Mouse (Mus musculus): ENCODE data around the gene Nectin2. TPM values are rescaled to one million over a fixed set of nuclear protein-coding genes. Genes with fewer than 3 reads are reported as not detected.

The Nectin2 gene
- polyA plus RNA-seq, 1 experiment = 27.1 TPM

- Histone ChIP-seq H3K4me2 (ENCODE audit: low read depth) (no peak overlapping the region), H3K27me3 (ENCODE audit: control insufficient read depth, insufficient read depth, insufficient read length) (no peaks in the 10 kb centered on the region), H3ac (ENCODE audit: control insufficient read depth, insufficient read length) (no peak overlapping the region), H3K79me2 (ENCODE audit: control insufficient read depth, insufficient read depth) (no peaks in the 10 kb centered on the region), H3K4me3 (no peak overlapping the region), H3K36me3 (ENCODE audit: control insufficient read depth, insufficient read depth) (no peaks in the 10 kb centered on the region)
- TF ChIP-seq USF1 (IDR thresholded peaks at IDR 0.05; ENCODE audit: low read depth) = no peak
- TF ChIP-seq MYOD1 (IDR thresholded peaks at IDR 0.05; ENCODE audit: control insufficient read depth in 1 of 3, insufficient read length in 2 of 3, low read depth in 2 of 3) = no peak
- TF ChIP-seq TCF3 (IDR thresholded peaks at IDR 0.05; ENCODE audit: insufficient read length, low read depth) = no peak
- TF ChIP-seq MAX (IDR thresholded peaks at IDR 0.05; ENCODE audit: low read depth) = no peak
- TF ChIP-seq TCF12 (IDR thresholded peaks at IDR 0.05; ENCODE audit: insufficient read depth, poor library complexity, severe bottlenecking) = no peak
- TF ChIP-seq MYOG (IDR thresholded peaks at IDR 0.05; ENCODE audit: control insufficient read depth in 1 of 3, insufficient read depth in 1 of 3, insufficient read length in 2 of 3, low read depth in 2 of 3) = no peak
- no peak for TF ChIP-seq POLR2A (IDR thresholded peaks at IDR 0.05; ENCODE audit: insufficient read length, low read depth)
- no peak for TF ChIP-seq E2F4 (IDR thresholded peaks at IDR 0.05; ENCODE audit: insufficient read depth)
- TF ChIP-seq REST (IDR thresholded peaks at IDR 0.05; ENCODE audit: insufficient read depth, insufficient read length) = no peak
- no peak for TF ChIP-seq POLR2AphosphoS2 (IDR thresholded peaks at IDR 0.05; ENCODE audit: insufficient read length, low read depth)
Measured at GRCm38 (mm10) chr7:19743791-19744190, 6.5 kb downstream of the Nectin2 start.

GRCm38 (mm10) chr7:19742468-19742867 is 7.8 kb downstream of the Nectin2 start:
- H3K79me2 ChIP-seq (ENCODE audit: control insufficient read depth, insufficient read depth) = no peaks in the 10 kb centered on the region
- no peak overlapping the region for H3ac ChIP-seq (ENCODE audit: control insufficient read depth, insufficient read length)
- H3K36me3 ChIP-seq (ENCODE audit: control insufficient read depth, insufficient read depth) = no peaks in the 10 kb centered on the region
- TF ChIP-seq MAX (IDR thresholded peaks at IDR 0.05; ENCODE audit: low read depth) = no peak
- TF ChIP-seq MYOG (IDR thresholded peaks at IDR 0.05; ENCODE audit: control insufficient read depth in 1 of 3, insufficient read depth in 1 of 3, insufficient read length in 2 of 3, low read depth in 2 of 3) = no peak
- no peak for TF ChIP-seq CEBPB (IDR thresholded peaks at IDR 0.05; ENCODE audit: insufficient read depth, poor library complexity, severe bottlenecking)
- TF ChIP-seq TCF12 (IDR thresholded peaks at IDR 0.05; ENCODE audit: insufficient read depth, poor library complexity, severe bottlenecking) = no peak
- TF ChIP-seq POLR2A (IDR thresholded peaks at IDR 0.05; ENCODE audit: insufficient read length, low read depth) = no peak
- no peak for TF ChIP-seq SRF (IDR thresholded peaks at IDR 0.05; ENCODE audit: control insufficient read depth, insufficient read length, low read depth)
- no peak for TF ChIP-seq E2F4 (IDR thresholded peaks at IDR 0.05; ENCODE audit: insufficient read depth)
- no peak for TF ChIP-seq MYOD1 (IDR thresholded peaks at IDR 0.05; ENCODE audit: control insufficient read depth in 1 of 3, insufficient read length in 2 of 3, low read depth in 2 of 3)
- no peak for TF ChIP-seq USF1 (IDR thresholded peaks at IDR 0.05; ENCODE audit: low read depth)
- no peak for TF ChIP-seq REST (IDR thresholded peaks at IDR 0.05; ENCODE audit: insufficient read depth, insufficient read length)
- no peak for TF ChIP-seq POLR2AphosphoS2 (IDR thresholded peaks at IDR 0.05; ENCODE audit: insufficient read length, low read depth)
- no peak for TF ChIP-seq TCF3 (IDR thresholded peaks at IDR 0.05; ENCODE audit: insufficient read length, low read depth)
- no peak overlapping the region for H3K4me2 ChIP-seq (ENCODE audit: low read depth)
- no peaks in the 10 kb centered on the region for H3K27me3 ChIP-seq (ENCODE audit: control insufficient read depth, insufficient read depth, insufficient read length)
- H3K4me3 ChIP-seq = no peak overlapping the region

GRCm38 (mm10) chr7:19741329-19742031 is 8.8 kb downstream of the Nectin2 start:
- Histone ChIP-seq H3K79me2 (ENCODE audit: control insufficient read depth, insufficient read depth) (no peaks in the 10 kb centered on the region), H3K36me3 (ENCODE audit: control insufficient read depth, insufficient read depth) (no peaks in the 10 kb centered on the region)

GRCm38 (mm10) chr7:19740269-19740668 is 10.0 kb downstream of the Nectin2 start:
- no peaks in the 10 kb centered on the region for H3K27me3 ChIP-seq (ENCODE audit: control insufficient read depth, insufficient read depth, insufficient read length)
- H3K4me3 ChIP-seq = no peak overlapping the region
- no peaks in the 10 kb centered on the region for H3K36me3 ChIP-seq (ENCODE audit: control insufficient read depth, insufficient read depth)
- H3K79me2 ChIP-seq (ENCODE audit: control insufficient read depth, insufficient read depth) = no peaks in the 10 kb centered on the region
- TF ChIP-seq REST (IDR thresholded peaks at IDR 0.05; ENCODE audit: insufficient read depth, insufficient read length) (no peak), SRF (IDR thresholded peaks at IDR 0.05; ENCODE audit: control insufficient read depth, insufficient read length, low read depth) (no peak), POLR2AphosphoS2 (IDR thresholded peaks at IDR 0.05; ENCODE audit: insufficient read length, low read depth) (no peak), MYOG (IDR thresholded peaks at IDR 0.05; ENCODE audit: control insufficient read depth in 1 of 3, insufficient read depth in 1 of 3, insufficient read length in 2 of 3, low read depth in 2 of 3) (no peak)
- H3K4me2 ChIP-seq (ENCODE audit: low read depth) = no peak overlapping the region
- no peak overlapping the region for H3ac ChIP-seq (ENCODE audit: control insufficient read depth, insufficient read length)

More at GRCm38 (mm10) chr7:19741329-19742031, 8.8 kb downstream of the Nectin2 start:
- Histone ChIP-seq H3K4me2 (ENCODE audit: low read depth) (no peak overlapping the region), H3ac (ENCODE audit: control insufficient read depth, insufficient read length) (no peak overlapping the region), H3K4me3 (no peak overlapping the region), H3K27me3 (ENCODE audit: control insufficient read depth, insufficient read depth, insufficient read length) (no peaks in the 10 kb centered on the region)
- TF ChIP-seq TCF12 (IDR thresholded peaks at IDR 0.05; ENCODE audit: insufficient read depth, poor library complexity, severe bottlenecking) (no peak), REST (IDR thresholded peaks at IDR 0.05; ENCODE audit: insufficient read depth, insufficient read length) (no peak), E2F4 (IDR thresholded peaks at IDR 0.05; ENCODE audit: insufficient read depth) (no peak), MAX (IDR thresholded peaks at IDR 0.05; ENCODE audit: low read depth) (no peak), POLR2AphosphoS2 (IDR thresholded peaks at IDR 0.05; ENCODE audit: insufficient read length, low read depth) (no peak), USF1 (IDR thresholded peaks at IDR 0.05; ENCODE audit: low read depth) (no peak), POLR2A (IDR thresholded peaks at IDR 0.05; ENCODE audit: insufficient read length, low read depth) (no peak), CEBPB (IDR thresholded peaks at IDR 0.05; ENCODE audit: insufficient read depth, poor library complexity, severe bottlenecking) (no peak), TCF3 (IDR thresholded peaks at IDR 0.05; ENCODE audit: insufficient read length, low read depth) (no peak), MYOD1 (IDR thresholded peaks at IDR 0.05; ENCODE audit: control insufficient read depth in 1 of 3, insufficient read length in 2 of 3, low read depth in 2 of 3) (no peak)

- H3K4me2 ChIP-seq (ENCODE audit: low read depth) = no peak overlapping the region
- H3K36me3 ChIP-seq (ENCODE audit: control insufficient read depth, insufficient read depth) = no peaks in the 10 kb centered on the region
- H3K4me3 ChIP-seq = no peak overlapping the region
- no peak for TF ChIP-seq TCF3 (IDR thresholded peaks at IDR 0.05; ENCODE audit: insufficient read length, low read depth)
- no peak for TF ChIP-seq USF1 (IDR thresholded peaks at IDR 0.05; ENCODE audit: low read depth)
- no peak for TF ChIP-seq TCF12 (IDR thresholded peaks at IDR 0.05; ENCODE audit: insufficient read depth, poor library complexity, severe bottlenecking)
- TF ChIP-seq POLR2AphosphoS2 (IDR thresholded peaks at IDR 0.05; ENCODE audit: insufficient read length, low read depth) = no peak
- TF ChIP-seq E2F4 (IDR thresholded peaks at IDR 0.05; ENCODE audit: insufficient read depth) = no peak
- TF ChIP-seq MYOG (IDR thresholded peaks at IDR 0.05; ENCODE audit: control insufficient read depth in 1 of 3, insufficient read depth in 1 of 3, insufficient read length in 2 of 3, low read depth in 2 of 3) = no peak
- TF ChIP-seq CEBPB (IDR thresholded peaks at IDR 0.05; ENCODE audit: insufficient read depth, poor library complexity, severe bottlenecking) = no peak
- TF ChIP-seq REST (IDR thresholded peaks at IDR 0.05; ENCODE audit: insufficient read depth, insufficient read length) = no peak
- TF ChIP-seq MYOD1 (IDR thresholded peaks at IDR 0.05; ENCODE audit: control insufficient read depth in 1 of 3, insufficient read length in 2 of 3, low read depth in 2 of 3) = no peak
- TF ChIP-seq POLR2A (IDR thresholded peaks at IDR 0.05; ENCODE audit: insufficient read length, low read depth) = no peak
- no peak for TF ChIP-seq MAX (IDR thresholded peaks at IDR 0.05; ENCODE audit: low read depth)
- TF ChIP-seq SRF (IDR thresholded peaks at IDR 0.05; ENCODE audit: control insufficient read depth, insufficient read length, low read depth) = no peak
- H3K27me3 ChIP-seq (ENCODE audit: control insufficient read depth, insufficient read depth, insufficient read length) = no peaks in the 10 kb centered on the region
- no peaks in the 10 kb centered on the region for H3K79me2 ChIP-seq (ENCODE audit: control insufficient read depth, insufficient read depth)
- H3ac ChIP-seq (ENCODE audit: control insufficient read depth, insufficient read length) = no peak overlapping the region
Measured at GRCm38 (mm10) chr7:19738771-19739170, 11.5 kb downstream of the Nectin2 start.
